In the genomic region with DNA sequence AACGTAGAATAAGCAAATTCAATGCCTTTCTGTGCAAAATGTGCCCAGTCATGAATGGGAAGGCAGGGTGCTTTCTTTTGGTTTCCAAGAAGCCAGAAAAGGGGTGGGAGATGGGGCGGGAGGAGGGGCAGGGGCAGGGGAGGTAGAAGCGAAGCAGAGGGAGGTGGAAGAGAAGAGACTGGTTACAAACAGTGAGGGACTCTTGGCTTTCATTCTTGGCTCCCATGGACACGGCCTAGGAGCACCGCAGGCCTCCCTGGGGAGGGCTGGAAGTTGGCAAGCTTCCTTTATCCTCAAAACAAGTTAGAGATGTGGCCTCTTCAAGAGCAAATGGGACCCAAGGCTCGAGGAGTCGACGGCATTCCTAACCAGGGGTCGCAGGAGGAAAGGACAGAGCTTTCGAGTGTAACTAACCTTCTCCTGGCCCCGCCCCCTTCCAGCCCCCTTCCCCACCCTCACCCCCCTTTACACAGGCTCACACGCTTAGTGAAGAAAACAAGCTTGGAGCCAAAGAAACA, we compare ENCODE assay signal across 10 mouse cellular contexts. TPM values are rescaled to one million over a fixed set of nuclear protein-coding genes. Genes with fewer than 3 reads are reported as not detected.
DNase-seq lines count a peak whose midpoint lies in the region; ATAC-seq lines count a peak whose summit lies in the region.
"Had no signal": no experiment of that assay in that cellular context is flagged by ENCODE, and none has a peak within 500 bp of the region (broad histone marks: within the 10 kb centered on the region; RNA-seq: fewer than 3 reads in every experiment).

Gene Ccdc190 (plus strand): TSS at position 195 of the 518 bp plus-strand sequence.

- no peaks in the 10 kb centered on the region for H3K4me1 ChIP-seq in neural tube, embryonic 11.5 days (ENCODE audit: control insufficient read depth, insufficient read depth, low read length)
- peaks cover 8% of the 10 kb centered on the region; the same call in 1 of the 2 replicates for H3K4me1 ChIP-seq in intestine, embryonic 16.5 days (ENCODE audit: control insufficient read depth, insufficient read depth, low read length)

- H3K9ac ChIP-seq in neural tube, embryonic 11.5 days (ENCODE audit: low read length), result peak within 1 kb of the TSS; percentile 0; the same call in 1 of the 2 replicates
- no peak within 1 kb of the TSS for H3K9ac ChIP-seq in intestine, embryonic 16.5 days (ENCODE audit: low read depth, low read length)

- DNase-seq in neural tube, embryonic 11.5 days (ENCODE audit: low spot score), result peak; percentile 26
- DNase-seq in neural tube, embryonic 10.5 days (ENCODE audit: extremely low spot score, low spot score), result no peak
- DNase-seq in gastrocnemius, postnatal 14 days, result peak; percentile 38
- peak in 1 of 2 experiments; percentile 43 for DNase-seq in left cerebral cortex, postnatal 25 days (ENCODE audit: low spot score in 2 of 2)
- DNase-seq in retina, embryonic 14.5 days (ENCODE audit: low spot score), result peak; percentile 23
- no peak for DNase-seq in ovary, adult 18-20 months (ENCODE audit: low spot score)

- no peaks in the 10 kb centered on the region for H3K9me3 ChIP-seq in neural tube, embryonic 11.5 days (ENCODE audit: control insufficient read depth, low read length)
- no peaks in the 10 kb centered on the region for H3K9me3 ChIP-seq in intestine, embryonic 16.5 days (ENCODE audit: control insufficient read depth, low read length)

- H3K4me3 ChIP-seq in neural tube, embryonic 11.5 days (ENCODE audit: low read depth, low read length), result no peak within 1 kb of the TSS
- no peak within 1 kb of the TSS for H3K4me3 ChIP-seq in intestine, embryonic 16.5 days (ENCODE audit: low read length)

- WGBS in neural tube, embryonic 11.5 days, result 22% methylated on average over 12 of the region's 12 CpGs
- WGBS in intestine, embryonic 16.5 days, result 29% methylated on average over 12 of the region's 12 CpGs

- no peak within 1 kb of the TSS for H3K27ac ChIP-seq in neural tube, embryonic 11.5 days (ENCODE audit: low read depth, low read length)
- H3K27ac ChIP-seq in intestine, embryonic 16.5 days (ENCODE audit: low read length), result no peak within 1 kb of the TSS

- H3K4me2 ChIP-seq in neural tube, embryonic 11.5 days (ENCODE audit: low read depth), result peak within 1 kb of the TSS; percentile 15; the same call in 1 of the 2 replicates
- peak within 1 kb of the TSS; percentile 19; the same call in 1 of the 2 replicates for H3K4me2 ChIP-seq in intestine, embryonic 16.5 days (ENCODE audit: low read depth, low read length)

- intact Hi-C loops in gastrocnemius, postnatal 14 days (cut with DNase I; ENCODE audit: low total_unique reads), result no loop called here
- intact Hi-C loops in left cerebral cortex, postnatal 25 days (cut with DNase I), result no loop called here

- no peaks in the 10 kb centered on the region for H3K36me3 ChIP-seq in neural tube, embryonic 11.5 days (ENCODE audit: control insufficient read depth, insufficient read depth, low read length)
- H3K36me3 ChIP-seq in intestine, embryonic 16.5 days (ENCODE audit: control insufficient read depth, insufficient read depth, low read length), result no peaks in the 10 kb centered on the region

- no peak for ATAC-seq in neural tube, embryonic 11.5 days (ENCODE audit: insufficient read depth, low FRiP score, low TSS enrichment)
- ATAC-seq in intestine, embryonic 16.5 days, result no peak
- ATAC-seq in granulocyte monocyte progenitor cell, adult 5-6 weeks (replicated peaks; ENCODE audit: poor library complexity, severe bottlenecking), result no peak
- ATAC-seq: Patski had no signal

- H3K27me3 ChIP-seq in neural tube, embryonic 11.5 days (ENCODE audit: control insufficient read depth, insufficient read depth, low read length), result no peaks in the 10 kb centered on the region
- no peaks in the 10 kb centered on the region for H3K27me3 ChIP-seq in intestine, embryonic 16.5 days (replicated peaks; ENCODE audit: control insufficient read depth, insufficient read depth, low read length)
- H3K27me3 ChIP-seq: Patski had no signal

RNA-seq across cellular contexts. Expression of gene Ccdc190, which starts in this region (rescaled TPM):
- 0.42 and 0.52 TPM in 2 replicates for polyA plus RNA-seq in neural tube, embryonic 11.5 days (2014; fragmentation: Nextera tagmentation; extraction: Ambion mirVana)
- not detected for total RNA-seq in gastrocnemius, postnatal 14 days (2021)
- polyA plus RNA-seq in intestine, embryonic 16.5 days (2015; fragmentation: Nextera tagmentation; extraction: Ambion mirVana), result 0.07 TPM in 1 of 2 replicates, not detected in the other
- total RNA-seq in left cerebral cortex, postnatal 25 days (2021), result 10 to 100 TPM; 16.5 to 19.4 TPM
- total RNA-seq in granulocyte monocyte progenitor cell, adult 5-6 weeks (2014; fragmentation: Nextera tagmentation), result not detected in 2 replicates
- total RNA-seq in granulocyte monocyte progenitor cell, adult 5-6 weeks (2017), result not detected in 2 replicates
- polyA plus RNA-seq: small intestine, adult 2 months had no signal

Comparison
In these comparisons a context has a peak if more than half of its experiments do, and no peak if none do; other contexts are left out.
1. RNA of gene Ccdc190 (total RNA-seq): 16.5 to 19.4 TPM in left cerebral cortex, postnatal 25 days; not detected in gastrocnemius, postnatal 14 days and not detected in granulocyte monocyte progenitor cell, adult 5-6 weeks; every median in the first group is over 10 times any median in the second.
2. Peak in DNase-seq, H3K9ac ChIP-seq and H3K4me2 ChIP-seq in neural tube, embryonic 11.5 days; RNA of the gene not detected or under 1 TPM.
3. Peak in DNase-seq in gastrocnemius, postnatal 14 days; RNA of the gene not detected or under 1 TPM.